Mouse (Mus musculus) cerebellum, adult 18-20 months (tissue): Measurements from ENCODE around the gene Pdzrn3.

Source experiments
- DNase-seq, 2 experiments: peaks; one replicate each; pipeline ENCODE4 v3.0.0; 2021

The Pdzrn3 gene

DNA sequence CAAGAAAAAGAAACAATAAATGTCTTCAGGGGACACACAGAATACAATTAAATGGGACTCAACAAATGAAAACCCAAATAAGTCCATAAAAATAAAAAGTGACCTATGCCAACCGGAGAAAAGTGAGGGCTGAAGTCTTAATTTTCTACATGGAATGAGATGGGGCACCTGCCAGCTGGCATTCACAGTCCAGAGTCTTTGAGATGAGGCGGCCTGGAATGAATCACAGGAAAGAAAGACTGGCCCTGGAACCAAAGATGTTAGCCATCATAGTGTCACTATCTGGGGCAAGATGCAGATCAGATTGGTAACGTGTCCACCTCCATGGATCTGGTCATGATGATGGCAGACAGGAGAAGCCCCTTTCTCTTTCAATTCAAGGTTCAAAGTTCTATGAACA, 50.5 kb downstream of the Pdzrn3 start:
- DNase-seq, result no peak

DNA sequence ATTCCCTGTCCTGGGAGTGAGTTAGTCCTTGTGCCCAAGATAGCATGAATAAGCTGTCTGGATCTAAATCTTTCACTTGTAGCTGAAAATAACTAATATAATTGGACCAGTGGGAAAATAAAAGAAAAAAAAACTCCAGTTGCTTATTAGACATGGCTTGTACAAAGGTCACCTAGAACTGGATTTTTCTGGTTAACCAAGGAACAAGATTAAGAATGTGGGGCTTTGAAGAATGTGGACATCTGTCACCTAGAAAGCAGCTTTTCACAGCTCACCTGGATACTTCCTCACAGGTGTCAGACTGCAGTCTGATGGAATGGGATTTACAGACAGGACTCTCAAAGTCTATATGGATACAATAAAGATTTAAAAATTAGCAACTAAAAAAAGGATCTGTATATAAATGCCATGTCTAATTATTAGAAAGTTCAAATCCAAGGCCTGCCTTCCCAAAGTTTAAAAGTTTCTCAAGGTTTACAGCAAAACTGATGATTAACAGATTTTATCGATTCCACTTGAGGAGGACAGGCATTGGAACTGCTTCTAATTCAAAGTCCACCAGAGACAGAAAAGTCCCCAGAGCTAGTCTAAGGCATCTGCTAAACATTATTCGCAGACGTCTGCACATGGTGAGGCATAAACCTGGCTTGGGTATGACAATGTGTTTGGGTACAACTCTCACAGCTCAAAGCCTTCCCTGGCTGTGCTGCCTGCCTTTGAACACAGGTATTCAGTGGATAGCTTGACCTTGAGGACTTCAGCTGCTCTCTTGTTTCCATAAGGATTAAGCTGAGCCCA, 51.7 kb downstream of the Pdzrn3 start:
- DNase-seq, result no peak

DNA sequence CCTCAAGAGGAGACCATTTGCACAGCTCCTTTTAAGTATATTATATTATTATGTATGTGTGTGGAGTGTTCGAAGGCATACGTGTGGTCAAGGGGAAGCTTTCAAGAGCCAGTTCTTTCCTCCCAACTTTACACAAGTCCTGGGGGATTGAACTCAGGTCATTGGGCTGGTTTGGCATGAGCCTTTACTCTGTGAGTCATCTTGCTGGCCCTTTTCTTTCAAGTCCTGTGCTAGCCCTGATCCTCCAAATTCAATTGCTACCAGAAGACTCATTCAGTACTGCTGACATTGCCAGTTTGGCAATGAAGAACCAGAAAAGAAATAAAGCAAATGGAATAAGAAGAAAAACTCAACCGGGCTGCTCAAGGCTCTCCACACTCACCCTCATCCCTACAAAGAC, 55.1 kb downstream of the Pdzrn3 start:
- DNase-seq, result no peak

GRCm38 (mm10) chr6:101320386-101320785, 57.3 kb downstream of the Pdzrn3 start:
- DNase-seq, result no peak

DNA sequence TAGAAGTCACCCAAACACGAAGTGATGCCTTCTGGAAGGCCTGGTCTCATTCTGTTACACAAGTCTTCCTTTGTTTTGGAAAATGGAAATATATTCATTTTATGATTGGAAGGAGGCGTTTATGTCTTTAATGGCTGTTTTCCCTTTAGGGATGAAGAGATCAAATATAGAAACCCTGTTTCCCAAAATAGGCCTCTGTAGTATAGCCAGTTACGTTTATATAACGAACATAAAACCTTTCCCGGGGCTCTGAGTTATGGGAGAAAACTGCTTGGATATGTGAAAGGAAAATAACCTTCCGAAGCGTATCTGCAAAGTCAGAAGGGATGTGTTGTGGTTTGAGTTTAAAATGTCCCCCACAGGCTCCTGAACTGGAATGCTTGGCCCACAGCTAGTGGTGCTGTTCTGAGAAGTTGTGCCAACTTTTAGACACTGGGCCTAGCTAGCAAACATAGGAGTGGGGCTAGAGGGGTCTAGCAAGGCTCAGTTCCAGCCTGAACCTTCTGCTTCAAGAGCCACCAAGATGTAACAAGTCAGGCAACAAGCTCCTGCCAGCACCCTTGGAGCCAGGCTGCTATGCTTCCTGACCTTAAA, 58.2 kb downstream of the Pdzrn3 start:
- DNase-seq, result no peak

DNA sequence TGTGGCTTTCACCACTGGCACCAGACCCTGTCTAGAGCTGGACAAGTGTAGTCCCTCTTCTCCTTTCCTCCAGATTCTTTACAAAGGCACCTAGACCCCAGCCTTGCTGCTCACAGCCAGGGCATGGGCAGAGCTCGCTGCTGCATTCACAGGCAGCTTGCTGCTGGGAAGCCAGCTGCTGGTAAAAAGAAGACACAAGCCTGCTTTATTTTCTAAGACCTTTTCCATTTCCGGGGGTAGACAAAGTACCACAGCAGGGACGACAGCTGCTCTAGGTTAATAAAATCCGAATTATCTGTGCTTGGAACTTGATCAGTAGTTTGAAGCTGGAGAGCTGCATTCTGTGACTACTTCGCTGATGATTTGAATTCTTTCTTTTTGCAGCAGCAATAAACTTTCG, 59.2 kb downstream of the Pdzrn3 start:
- DNase-seq, result no peak

- DNase-seq, result no peak
These were observed 66.3 kb downstream of the Pdzrn3 start for GRCm38 (mm10) chr6:101311446-101311845.

DNA sequence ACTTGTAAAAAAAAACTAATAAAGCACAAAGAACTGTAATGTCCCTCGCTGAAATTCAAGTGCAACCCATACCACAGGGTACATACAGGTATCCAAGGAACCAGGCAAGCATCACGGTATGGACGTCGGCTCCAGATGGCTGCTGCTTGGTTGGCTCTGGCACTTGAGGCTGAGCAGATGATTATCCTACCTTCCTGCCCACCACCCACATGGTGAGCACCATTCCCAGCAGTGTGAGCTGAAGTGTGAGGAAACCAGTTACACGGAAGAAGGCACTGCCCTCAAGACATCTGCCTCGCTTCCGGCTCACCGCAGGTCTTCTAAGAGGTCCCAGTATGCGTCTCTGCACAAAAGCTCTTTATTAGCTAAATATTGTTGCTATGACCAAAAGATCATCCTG, 67.2 kb downstream of the Pdzrn3 start:
- DNase-seq, result no peak

DNA sequence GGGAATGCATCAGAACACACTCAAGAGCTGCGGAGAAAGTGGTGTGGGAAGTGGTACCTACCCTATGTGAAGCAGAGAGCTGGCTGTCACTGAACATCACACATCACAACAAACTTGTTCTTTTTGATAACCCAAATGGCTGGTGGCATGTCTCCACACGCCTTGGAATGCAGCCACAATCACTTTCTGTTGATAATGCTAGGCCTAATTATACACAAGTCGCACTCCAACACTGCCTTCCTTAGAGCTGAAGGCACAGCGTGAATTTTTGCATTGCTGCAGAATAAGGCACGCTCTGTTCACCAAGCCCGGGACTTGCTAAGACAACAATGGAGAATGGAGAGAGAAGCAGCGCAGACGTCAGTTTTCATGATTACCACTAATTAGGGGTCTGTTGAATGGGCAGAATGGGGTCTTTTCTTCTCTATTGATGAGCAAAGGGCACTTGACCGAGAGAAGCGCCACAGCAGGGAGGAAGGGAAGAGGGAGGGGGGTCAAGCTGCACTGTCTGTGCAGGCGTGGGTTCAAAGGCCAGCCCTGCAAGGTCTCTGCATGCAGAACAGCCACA, 69.6 kb downstream of the Pdzrn3 start:
- no peak for DNase-seq

- no peak for DNase-seq
These were observed 70.9 kb downstream of the Pdzrn3 start for GRCm38 (mm10) chr6:101306834-101307233.

GRCm38 (mm10) chr6:101305543-101305942, 72.2 kb downstream of the Pdzrn3 start:
- DNase-seq, result no peak

GRCm38 (mm10) chr6:101303959-101304738, 73.5 kb downstream of the Pdzrn3 start:
- DNase-seq, result no peak

GRCm38 (mm10) chr6:101303501-101303900, 74.2 kb downstream of the Pdzrn3 start:
- DNase-seq, result no peak

GRCm38 (mm10) chr6:101301154-101301553, 76.5 kb downstream of the Pdzrn3 start:
- DNase-seq, result no peak

- no peak for DNase-seq
These were observed 78.3 kb downstream of the Pdzrn3 start for GRCm38 (mm10) chr6:101299434-101299833.

DNA sequence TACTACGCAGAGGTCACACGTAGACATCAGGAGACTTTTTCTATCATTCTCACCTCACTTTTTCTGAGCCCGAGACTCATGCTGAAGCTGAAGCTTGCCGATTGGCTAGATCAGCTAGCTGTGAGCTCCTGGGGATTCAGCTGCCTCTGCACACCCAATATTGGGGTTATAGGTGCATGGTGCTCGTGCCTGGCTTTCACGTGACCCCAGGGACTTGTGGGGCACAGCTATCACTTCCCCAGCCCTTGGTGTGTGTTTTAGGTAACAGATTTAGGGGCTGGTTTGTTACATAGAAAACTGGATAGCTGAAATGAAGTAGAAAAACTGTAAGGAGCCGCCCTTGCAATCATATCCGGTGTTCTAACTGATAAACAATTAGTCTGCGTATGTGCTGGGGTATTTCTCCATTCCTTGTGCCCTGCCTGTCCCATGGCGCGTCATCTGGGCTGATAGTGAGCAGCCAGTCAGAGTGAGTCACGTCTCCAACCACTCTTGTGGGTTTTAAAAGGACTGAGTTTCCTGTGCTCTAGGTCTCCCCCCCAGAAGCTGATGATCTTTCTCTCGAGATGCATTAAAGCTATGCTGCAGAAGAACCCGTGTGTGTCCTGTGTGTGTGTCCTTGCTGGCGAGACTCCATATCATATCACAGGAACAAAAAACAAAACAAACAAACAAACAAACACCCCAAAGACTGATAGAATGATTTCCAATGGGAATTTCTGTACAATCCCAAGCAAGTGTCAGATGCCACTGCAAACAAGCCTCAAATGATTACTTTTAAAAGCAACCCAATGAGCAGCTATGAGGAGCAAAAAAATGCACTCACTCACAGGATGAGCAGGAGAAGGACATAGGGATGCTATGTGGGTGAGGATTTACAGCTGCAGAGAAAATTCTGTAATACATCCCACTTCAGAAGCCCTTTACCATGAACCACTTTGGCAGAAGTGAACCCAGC, 79.9 kb downstream of the Pdzrn3 start:
- no peak for DNase-seq

DNA sequence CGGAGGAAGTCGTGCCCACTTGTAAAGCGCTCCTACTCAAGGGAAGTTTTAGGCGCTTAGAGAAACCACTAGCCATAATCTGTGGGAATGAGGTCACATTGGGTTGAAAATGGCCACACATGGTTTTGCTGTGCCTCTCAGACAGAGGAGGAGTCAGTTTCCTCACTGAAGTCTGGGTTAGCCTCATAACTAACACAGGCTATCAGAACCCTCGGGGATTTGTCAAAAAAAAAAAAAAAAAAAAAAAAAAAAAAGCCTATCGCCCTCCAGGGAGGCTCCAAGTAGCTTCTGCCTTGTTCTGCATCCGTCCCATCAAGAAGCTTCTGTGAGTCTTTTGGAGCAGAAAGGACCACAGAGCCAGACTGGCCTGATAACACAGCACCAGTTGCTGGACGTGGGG, 80.7 kb downstream of the Pdzrn3 start:
- no peak for DNase-seq

DNA sequence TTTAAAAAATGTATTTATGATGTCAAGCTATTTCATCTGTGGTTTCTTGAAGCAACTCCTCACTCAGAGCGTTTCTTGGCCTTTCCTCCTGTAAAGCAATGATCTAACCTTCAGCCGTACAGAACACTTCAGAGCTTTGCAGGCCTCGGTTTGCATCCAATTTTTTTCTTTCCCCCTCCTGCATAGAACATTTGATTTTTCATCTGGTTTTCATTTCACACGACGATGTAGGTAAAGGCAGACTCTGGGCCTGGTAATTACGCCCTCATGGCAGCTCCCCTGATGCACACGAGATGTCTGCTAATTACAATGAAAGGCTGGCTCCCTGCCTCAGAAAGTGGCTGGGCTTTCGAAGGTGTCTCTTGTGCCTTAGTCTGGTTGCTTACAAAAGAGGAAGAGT, 81.4 kb downstream of the Pdzrn3 start:
- DNase-seq, result no peak

DNA sequence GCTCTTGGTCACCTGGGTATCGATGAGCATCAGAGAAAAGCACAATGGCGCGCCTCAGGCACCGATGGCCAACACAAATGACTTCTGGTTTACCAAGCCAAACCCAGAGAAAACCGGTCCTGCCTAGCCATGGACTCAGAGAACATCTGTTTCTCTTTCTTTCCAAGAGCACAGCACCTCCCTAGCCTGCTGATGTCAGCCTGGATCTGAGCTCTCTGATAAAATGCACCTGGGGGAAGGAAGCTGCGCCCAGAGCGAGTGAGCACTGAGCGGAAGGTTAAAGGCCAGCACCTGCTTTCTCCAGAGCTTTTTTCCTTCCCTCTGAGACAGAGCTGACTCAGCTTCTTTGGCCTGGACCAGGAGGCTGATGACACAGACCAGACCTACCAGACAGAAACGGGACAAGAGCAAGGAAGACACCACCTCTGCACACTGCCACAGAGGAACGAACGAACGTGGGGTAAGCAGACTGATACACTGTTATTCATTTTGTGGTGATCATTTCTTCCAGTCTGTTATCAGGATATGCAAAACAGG, 84.6 kb downstream of the Pdzrn3 start:
- DNase-seq, result no peak

- no peak for DNase-seq
These were observed 85.8 kb downstream of the Pdzrn3 start for GRCm38 (mm10) chr6:101291944-101292343.

DNA sequence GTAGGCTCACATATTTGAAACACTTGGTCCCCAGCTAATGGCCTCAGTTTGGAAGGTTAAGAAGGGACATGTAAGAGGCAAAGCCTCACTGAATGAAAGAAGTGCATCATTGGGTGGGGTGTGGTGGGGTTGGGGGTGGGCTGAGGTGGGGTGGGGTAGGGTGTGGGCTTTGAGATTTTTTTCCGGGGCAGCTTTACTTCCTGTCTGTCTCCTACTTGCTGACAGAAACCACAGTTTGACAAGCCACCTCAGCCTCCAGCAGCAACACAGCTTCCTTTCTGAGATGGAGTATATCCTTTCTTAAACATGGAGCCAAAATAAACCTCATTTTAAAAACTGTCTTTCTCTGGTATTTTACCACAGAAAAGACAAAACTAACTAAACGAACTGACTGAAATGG, 87.5 kb downstream of the Pdzrn3 start:
- no peak for DNase-seq

DNA sequence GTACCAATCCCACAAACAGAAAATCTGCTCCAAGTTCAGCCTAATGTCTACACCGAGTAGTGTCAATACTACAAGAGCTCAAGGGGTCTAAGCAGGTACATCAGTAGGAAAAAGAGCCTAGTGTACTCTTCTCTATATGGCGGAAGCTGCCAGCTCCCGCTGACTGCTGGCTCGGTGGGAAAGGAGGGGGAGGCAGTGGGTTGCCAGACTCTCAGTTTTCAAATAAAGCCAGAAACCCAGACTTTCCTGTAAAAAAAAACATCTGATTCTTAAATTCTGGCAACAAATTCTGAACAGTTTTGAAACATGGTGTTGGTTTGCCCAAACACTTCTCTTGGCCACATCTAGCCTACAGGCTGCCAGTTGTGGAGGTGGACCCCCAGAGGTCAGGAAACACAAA, 88.3 kb downstream of the Pdzrn3 start:
- DNase-seq, result no peak
